Mouse (Mus musculus) midbrain, postnatal 0 days (tissue): ENCODE results near the gene Slc3a2. TPM values are rescaled to one million over a fixed set of nuclear protein-coding genes. Genes with fewer than 3 reads are reported as not detected.

Source experiments
- ATAC-seq: fragments of 200-750 bp; cut with Nextera tagmentation; 2 replicates; pipeline ENCODE4 v1.8.0; 2017; ENCODE audit warnings: moderate number of reproducible peaks, mild to moderate bottlenecking, moderate TSS enrichment, moderate library complexity; ENCODE audit not compliant: low FRiP score
- DNase-seq: peaks from one replicate; pipeline ENCODE4 v3.0.0-alpha.2; 2015; ENCODE audit warnings: low spot score
- H3K27ac ChIP-seq: fragments of 300-500 bp; sonication (generic); 2 replicates; pipeline ENCODE4 v1.5.1; 2014; ENCODE audit warnings: low read depth, mild to moderate bottlenecking, low read length, mixed read lengths
- H3K27me3 ChIP-seq: fragments of 300-500 bp; sonication (generic); 2 replicates; pipeline ENCODE4 v1.6.1; 2014; ENCODE audit warnings: low read length, control low read depth, mixed read lengths; ENCODE audit not compliant: insufficient read depth
- H3K36me3 ChIP-seq: fragments of 300-500 bp; sonication (generic); 2 replicates; pipeline ENCODE4 v1.6.1; 2014; ENCODE audit warnings: low read length, control low read depth, mixed read lengths; ENCODE audit not compliant: insufficient read depth
- H3K4me1 ChIP-seq: fragments of 300-500 bp; sonication (generic); 2 replicates; pipeline ENCODE4 v1.6.1; 2014; ENCODE audit warnings: mild to moderate bottlenecking, control low read depth, antibody characterized with exemption, low read length, mixed read lengths; ENCODE audit not compliant: insufficient read depth
- H3K4me2 ChIP-seq: fragments of 300-500 bp; sonication (generic); 2 replicates; pipeline ENCODE4 v1.6.1; 2014; ENCODE audit warnings: low read depth, mild to moderate bottlenecking, low read length, mixed read lengths; ENCODE audit not compliant: poor library complexity, severe bottlenecking
- H3K4me3 ChIP-seq: fragments of 300-500 bp; sonication (generic); 2 replicates; pipeline ENCODE4 v1.5.1; 2014; ENCODE audit warnings: low read depth, mild to moderate bottlenecking, low read length, moderate library complexity
- H3K9ac ChIP-seq: fragments of 300-500 bp; sonication (generic); replicated peaks from 2 replicates; pipeline ENCODE4 v1.6.1; 2014; ENCODE audit warnings: mild to moderate bottlenecking, low read length, moderate library complexity, mixed read lengths; ENCODE audit not compliant: poor library complexity, severe bottlenecking
- H3K9me3 ChIP-seq: fragments of 300-500 bp; sonication (generic); 2 replicates; pipeline ENCODE4 v1.6.1; 2016; ENCODE audit warnings: low read length, control low read depth
- CTCF ChIP-seq: IDR thresholded peaks from 2 replicates; pipeline ENCODE4 v1.5.1; 2016; ENCODE audit warnings: antibody characterized with exemption, mild to moderate bottlenecking
- WGBS: fragments of 180-500 bp; shearing (Covaris S2); extraction: QIAGEN DNeasy Blood & Tissue Kit; methylation state at CpG from one replicate; pipeline ENCODE4 v1.1.7; 2014; 5-methylcytosine and 5-hydroxymethylcytosine counted together
- polyA plus RNA-seq: library from polyadenylated mRNA; unstranded; fragments of >200 nt; fragmentation: Nextera tagmentation; extraction: Ambion mirVana; gene quantifications from 2 replicates; pipeline ENCODE4 v1.2.1, GENCODE M21; 2015
- total RNA-seq: library from RNA; depleted of rRNA; stranded (reverse); fragments of >200 nt; gene quantifications from 2 replicates; pipeline ENCODE4 v1.2.3, GENCODE M21; 2014

Slc3a2 gene
- total and polyA plus RNA-seq, 2 experiments from 2014 or later: 133 to 212 TPM

- Histone ChIP-seq H3K27me3 (no peaks in the 10 kb centered on the region), H3K4me2 (peak overlapping the region; percentile 49), H3K9me3 (no peaks in the 10 kb centered on the region), H3K9ac (peak overlapping the region; percentile 90), H3K36me3 (peaks cover 21% of the 10 kb centered on the region), H3K4me3 (peak overlapping the region; percentile 54), H3K4me1 (peaks cover 7% of the 10 kb centered on the region; the same call in 1 of the 2 replicates), H3K27ac (peak overlapping the region; percentile 89)
- peak; percentile 84 for TF ChIP-seq CTCF
- ATAC-seq (peak; percentile 93), DNase-seq (peak; percentile 91)
- 1% methylated on average over 50 of the region's 51 CpGs for WGBS
These were observed 9.7 kb downstream of the Slc3a2 start for GRCm38 (mm10) chr19:8713306-8713996.

GRCm38 (mm10) chr19:8712870-8713305, 10.3 kb downstream of the Slc3a2 start:
- DNase-seq: peak; percentile 75
- peak; percentile 84 for ATAC-seq
- Histone ChIP-seq H3K27ac (peak overlapping the region; percentile 89), H3K27me3 (no peaks in the 10 kb centered on the region), H3K9me3 (no peaks in the 10 kb centered on the region), H3K9ac (peak overlapping the region; percentile 90), H3K4me3 (peak overlapping the region; percentile 54), H3K4me2 (peak overlapping the region; percentile 49), H3K4me1 (peaks cover 7% of the 10 kb centered on the region; the same call in 1 of the 2 replicates), H3K36me3 (peaks cover 27% of the 10 kb centered on the region)
- TF ChIP-seq CTCF: no peak
- WGBS: under 1% methylated on average over 13 of the region's 13 CpGs

- H3K9me3 ChIP-seq: no peaks in the 10 kb centered on the region
- peak overlapping the region; percentile 90 for H3K9ac ChIP-seq
- no peak for ATAC-seq
- H3K27ac ChIP-seq: peak overlapping the region; percentile 89
- H3K27me3 ChIP-seq: no peaks in the 10 kb centered on the region
- 68% methylated on average over 10 of the region's 10 CpGs for WGBS
- no peak for TF ChIP-seq CTCF
- peaks cover 32% of the 10 kb centered on the region for H3K36me3 ChIP-seq
- peak overlapping the region; percentile 54 for H3K4me3 ChIP-seq
- DNase-seq: no peak
- H3K4me2 ChIP-seq: peak overlapping the region; percentile 49
- peaks cover 7% of the 10 kb centered on the region; the same call in 1 of the 2 replicates for H3K4me1 ChIP-seq
These were observed 11.0 kb downstream of the Slc3a2 start for GRCm38 (mm10) chr19:8711949-8712869.

GRCm38 (mm10) chr19:8711506-8711905, 11.7 kb downstream of the Slc3a2 start:
- H3K9me3 ChIP-seq: no peaks in the 10 kb centered on the region
- WGBS: 81% methylated on average over 4 of the region's 4 CpGs

GRCm38 (mm10) chr19:8710057-8710456, 13.1 kb downstream of the Slc3a2 start:
- DNase-seq (peak; percentile 77), ATAC-seq (no peak)
- Histone ChIP-seq H3K9me3 (no peaks in the 10 kb centered on the region), H3K9ac (no peak overlapping the region), H3K27me3 (no peaks in the 10 kb centered on the region), H3K4me3 (no peak overlapping the region), H3K27ac (peak overlapping the region; percentile 43; the same call in 1 of the 2 replicates), H3K4me2 (no peak overlapping the region), H3K4me1 (peaks cover 7% of the 10 kb centered on the region; the same call in 1 of the 2 replicates), H3K36me3 (peaks cover 38% of the 10 kb centered on the region)
- 69% methylated on average over 2 of the region's 2 CpGs for WGBS
- TF ChIP-seq CTCF: no peak

More at GRCm38 (mm10) chr19:8711506-8711905, 11.7 kb downstream of the Slc3a2 start:
- H3K4me3 ChIP-seq: peak overlapping the region; percentile 54
- no peak overlapping the region for H3K27ac ChIP-seq
- peaks cover 37% of the 10 kb centered on the region for H3K36me3 ChIP-seq
- no peak overlapping the region; the same call in 1 of the 2 replicates for H3K9ac ChIP-seq
- peaks cover 7% of the 10 kb centered on the region; the same call in 1 of the 2 replicates for H3K4me1 ChIP-seq
- H3K27me3 ChIP-seq: no peaks in the 10 kb centered on the region
- TF ChIP-seq CTCF: no peak
- DNase-seq (no peak), ATAC-seq (no peak)
- peak overlapping the region; percentile 49 for H3K4me2 ChIP-seq
